Mouse (Mus musculus) left cerebral cortex, postnatal 4 days (tissue): ENCODE results near the gene Cacnb4. TPM values are rescaled to one million over a fixed set of nuclear protein-coding genes. Genes with fewer than 3 reads are reported as not detected.
A peak's percentile ranks its signal among the peaks of the same experiment; 100 is the strongest.

Experiments
- DNase-seq: peaks from one replicate; pipeline ENCODE4 v3.0.0-alpha.2; 2022
- intact Hi-C: fragments of 180-260 bp; cut with DNase I; formaldehyde crosslinking; loops from one replicate; pipeline ENCODE4 v1.15.1; 2025
- total RNA-seq, 2 experiments: library from RNA; stranded (reverse); gene quantifications; 2 replicates each; pipeline ENCODE4 v1.2.3; 2021

Cacnb4 gene
- total RNA-seq, 2 experiments from 2014 or later = 39.9 to 43.7 TPM

DNA sequence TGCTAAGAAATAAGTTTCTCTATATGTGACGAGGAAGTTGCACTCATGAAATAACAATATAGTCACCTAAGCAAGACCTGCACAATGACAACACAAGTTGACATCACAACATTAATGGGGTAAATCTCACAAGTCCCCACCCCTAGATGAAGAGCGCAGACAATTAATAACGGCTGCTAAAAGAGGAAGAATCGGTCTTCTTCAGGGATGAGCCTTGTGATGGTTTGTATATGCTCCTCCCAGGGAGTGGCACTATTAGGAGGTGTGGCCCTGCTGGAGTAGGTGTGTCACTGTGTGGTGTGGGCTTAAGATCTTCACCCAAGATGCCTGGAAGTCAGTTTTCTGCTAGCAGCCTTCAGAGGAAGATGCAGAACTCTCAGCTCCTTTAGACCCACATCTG is 70.3 kb downstream of the Cacnb4 start:
- intact Hi-C loops = no loop called here
- no peak for DNase-seq

DNA sequence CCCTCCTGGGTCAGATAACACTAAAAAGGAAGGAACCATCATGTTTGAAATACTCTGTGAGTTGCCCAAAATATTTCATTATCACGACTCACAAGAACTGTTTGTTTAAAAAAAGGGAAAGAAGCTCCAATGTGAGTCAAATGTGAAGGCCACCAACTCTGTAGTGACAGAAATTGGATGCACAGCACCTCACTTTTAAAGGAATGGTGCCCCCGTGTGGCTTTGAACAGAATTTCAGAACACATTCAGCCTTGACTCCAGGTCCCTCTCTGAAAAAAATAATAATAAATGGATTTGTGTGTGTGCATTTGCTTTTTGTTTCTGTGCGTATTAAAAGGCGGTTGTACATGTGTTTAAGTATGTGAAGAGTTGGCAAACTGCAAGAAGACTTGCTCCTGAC is 71.3 kb downstream of the Cacnb4 start:
- peak; percentile 66 for DNase-seq
- intact Hi-C loops = no loop called here

DNA sequence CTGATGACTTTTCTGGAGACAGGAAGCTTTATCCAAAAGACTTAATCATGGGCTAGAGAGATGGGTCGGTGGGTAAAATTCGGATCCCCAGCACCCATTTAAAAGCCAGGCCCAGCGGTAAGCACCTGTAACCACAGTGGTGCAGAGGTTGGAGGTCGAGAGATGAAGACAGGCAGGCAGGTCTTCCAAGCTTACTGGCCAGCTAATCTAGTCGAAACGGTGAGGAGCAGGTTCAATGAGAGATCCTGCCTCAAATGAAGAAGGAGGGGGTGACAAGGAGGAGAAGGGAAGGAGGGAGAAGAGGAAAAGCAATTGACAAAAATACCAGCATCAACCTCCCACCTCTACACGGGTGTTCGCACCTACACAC is 72.0 kb downstream of the Cacnb4 start:
- no peak for DNase-seq
- intact Hi-C loops = no loop called here

DNA sequence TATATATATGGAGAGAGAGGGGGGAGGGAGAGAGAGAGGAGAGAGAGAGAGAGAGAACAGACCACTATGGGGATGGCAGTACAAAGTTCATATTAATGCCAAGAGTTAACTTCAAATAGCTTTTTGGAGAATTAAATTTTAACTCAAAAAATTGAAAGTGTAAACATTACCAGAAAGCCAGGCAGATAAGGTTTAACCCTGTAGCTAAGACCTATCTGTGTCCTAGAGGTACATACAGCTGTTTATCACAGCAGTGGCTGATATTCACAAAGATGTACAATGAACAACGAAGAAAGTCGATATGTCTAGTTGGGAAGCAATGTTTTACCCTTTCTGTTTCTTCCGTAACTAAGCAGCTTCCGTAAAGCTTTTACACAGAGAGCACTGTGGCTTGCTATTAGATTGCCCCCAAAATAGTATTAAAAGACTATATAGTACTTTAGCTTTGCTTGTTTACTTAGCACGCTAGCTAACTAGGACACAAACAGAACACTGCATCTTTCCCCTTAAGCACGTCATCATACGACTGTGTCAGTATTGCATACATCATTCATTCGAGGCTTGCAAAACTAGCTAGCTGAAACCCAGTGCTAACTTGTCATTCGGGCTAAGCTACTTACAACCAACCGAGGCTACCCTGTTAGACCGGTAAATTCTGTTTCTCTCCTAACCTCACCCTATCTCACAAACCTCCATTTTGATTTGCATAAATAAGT is 72.5 kb downstream of the Cacnb4 start:
- intact Hi-C loops = no loop called here
- DNase-seq = no peak

DNA sequence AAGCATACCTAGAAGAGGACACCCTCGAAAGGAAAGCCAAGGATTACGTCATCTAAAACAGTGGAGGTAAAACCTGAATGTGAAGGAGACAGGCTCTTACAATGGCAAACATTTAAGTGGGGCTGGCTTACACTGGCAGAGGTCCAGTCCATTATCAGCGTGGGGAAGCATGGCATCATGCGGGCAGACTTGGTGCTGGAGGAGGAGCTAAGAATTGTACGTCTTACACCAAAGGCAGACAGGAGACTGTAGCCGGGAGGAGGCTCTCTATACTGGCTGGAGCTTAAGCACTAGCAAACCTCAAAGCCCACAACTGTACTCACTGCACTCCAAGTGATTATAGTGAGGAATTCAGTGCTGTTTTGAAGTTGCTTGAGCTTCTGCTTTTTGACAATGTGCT is 73.2 kb downstream of the Cacnb4 start:
- DNase-seq = no peak
- intact Hi-C loops = no loop called here

DNA sequence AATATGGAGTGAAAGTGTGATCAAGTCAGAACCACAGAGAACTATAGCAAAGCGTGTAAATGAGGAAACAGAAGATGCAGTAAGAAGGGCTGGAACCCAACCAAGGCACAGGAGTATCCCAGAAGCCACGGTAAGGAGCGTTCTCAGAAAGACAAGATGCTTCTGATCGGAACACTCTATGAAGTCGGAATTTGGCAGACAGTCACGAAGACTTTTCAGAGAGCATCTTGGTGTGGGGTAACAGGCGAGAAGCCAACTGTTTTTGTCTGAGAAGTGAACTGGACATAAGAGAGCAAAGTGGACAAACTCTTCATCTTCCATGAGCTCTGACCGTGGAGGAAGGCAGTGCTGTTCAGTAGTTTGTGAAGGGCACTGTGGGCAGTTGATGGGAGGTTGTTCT is 73.7 kb downstream of the Cacnb4 start:
- no peak for DNase-seq
- intact Hi-C loops = no loop called here

DNA sequence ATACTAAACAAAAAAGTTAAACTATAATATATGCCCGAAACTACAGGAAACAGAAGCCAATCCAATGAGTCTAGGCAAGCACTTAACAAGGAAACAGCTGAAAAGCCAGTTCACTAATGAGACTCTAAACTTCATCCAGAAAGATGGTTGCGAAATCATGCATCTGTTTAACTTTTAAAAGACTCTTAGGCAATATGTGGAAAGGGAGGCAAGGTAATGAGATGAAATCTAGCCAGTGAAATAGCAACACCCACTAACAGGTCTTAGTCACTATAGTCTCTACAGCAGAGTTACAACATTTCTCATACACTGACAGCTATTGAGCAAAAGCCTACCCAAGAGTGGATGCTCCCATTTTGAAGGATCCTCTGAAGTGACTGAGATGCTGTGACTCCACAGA is 74.4 kb downstream of the Cacnb4 start:
- intact Hi-C loops = no loop called here
- DNase-seq = no peak

DNA sequence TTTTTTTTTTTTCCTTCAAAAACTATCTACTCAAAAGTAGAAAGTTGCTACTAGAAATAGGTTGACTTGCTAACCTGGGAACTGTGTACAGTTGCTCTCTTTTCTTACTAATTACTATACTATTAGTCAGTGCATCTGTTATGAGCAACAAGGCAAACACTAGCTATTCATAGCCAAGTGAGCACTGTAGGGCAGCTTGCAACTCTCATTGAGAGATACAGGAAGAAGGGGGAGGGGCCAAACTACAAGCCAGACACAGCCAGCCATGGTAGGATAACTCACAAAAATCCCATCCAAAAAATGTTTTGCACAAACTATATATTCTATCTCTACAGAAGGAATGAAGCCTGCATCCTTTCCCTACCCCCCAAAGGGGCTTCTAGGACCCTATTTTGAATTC is 79.1 kb downstream of the Cacnb4 start:
- intact Hi-C loops = no loop called here
- DNase-seq = no peak

DNA sequence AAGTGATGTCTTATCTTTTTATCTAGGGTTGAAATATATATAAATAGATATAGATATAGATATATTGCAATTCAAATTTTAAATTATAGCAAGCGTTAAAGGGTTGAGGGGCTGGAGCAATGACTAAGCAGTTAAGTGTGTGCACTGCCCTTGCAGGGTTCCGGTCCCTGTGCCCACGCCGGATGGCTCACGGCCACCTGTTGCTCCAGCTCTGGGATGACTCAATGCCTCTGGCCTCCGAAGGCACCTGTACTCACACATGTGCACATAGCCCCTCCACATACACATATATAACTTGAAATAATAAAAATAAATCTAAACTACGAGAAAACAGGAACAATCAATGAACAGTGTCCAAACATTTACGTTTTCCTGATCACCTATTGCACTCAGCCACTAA is 82.8 kb downstream of the Cacnb4 start:
- DNase-seq = no peak
- intact Hi-C loops = loop anchor here (5.0 kb wide), 2 partner anchors 172 to 332 kb away; partner anchors contain the start of gene Arl5a

DNA sequence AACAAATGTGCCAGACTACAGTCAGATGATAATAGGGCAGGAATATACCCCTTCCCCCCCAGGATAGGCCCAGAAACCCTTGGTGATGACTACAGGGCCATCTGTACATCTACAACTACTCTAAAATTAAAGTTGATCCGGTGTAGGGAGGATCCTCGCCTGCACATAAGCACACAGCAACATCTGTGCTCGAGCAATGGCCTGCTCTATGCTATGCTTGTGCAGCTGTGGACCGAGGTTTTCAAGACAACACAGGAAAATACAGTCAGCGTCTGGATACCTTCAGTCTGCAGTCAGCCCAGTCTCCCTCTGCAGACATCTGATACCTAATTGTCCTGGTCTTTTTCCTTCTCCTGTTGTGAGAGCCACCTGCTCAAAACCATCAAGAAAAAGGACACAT is 83.4 kb downstream of the Cacnb4 start:
- intact Hi-C loops = loop anchor here (5.0 kb wide), 2 partner anchors 171 to 331 kb away; partner anchors contain the start of gene Arl5a
- no peak for DNase-seq

DNA sequence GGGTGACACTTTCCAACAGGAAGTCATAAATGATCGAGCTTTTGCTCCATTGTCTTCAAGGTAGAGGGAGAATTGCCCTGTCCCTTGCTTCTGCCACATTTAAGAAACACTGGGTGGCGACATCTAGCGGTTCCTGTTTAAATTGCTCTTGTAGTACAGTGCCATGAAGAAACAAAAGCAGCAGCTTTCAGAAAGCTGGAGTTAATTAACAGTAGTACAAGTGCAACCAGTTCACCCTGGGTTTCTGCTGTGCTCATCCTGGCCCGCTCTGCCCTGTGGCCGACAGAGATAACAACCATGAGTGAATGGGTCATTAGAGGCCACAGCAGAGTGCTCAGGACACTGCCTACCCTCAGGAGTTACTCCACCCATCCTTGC is 85.7 kb downstream of the Cacnb4 start:
- peak; percentile 77 for DNase-seq
- intact Hi-C loops = loop anchor here (5.0 kb wide), 2 partner anchors 169 to 329 kb away; partner anchors contain the start of gene Arl5a

DNA sequence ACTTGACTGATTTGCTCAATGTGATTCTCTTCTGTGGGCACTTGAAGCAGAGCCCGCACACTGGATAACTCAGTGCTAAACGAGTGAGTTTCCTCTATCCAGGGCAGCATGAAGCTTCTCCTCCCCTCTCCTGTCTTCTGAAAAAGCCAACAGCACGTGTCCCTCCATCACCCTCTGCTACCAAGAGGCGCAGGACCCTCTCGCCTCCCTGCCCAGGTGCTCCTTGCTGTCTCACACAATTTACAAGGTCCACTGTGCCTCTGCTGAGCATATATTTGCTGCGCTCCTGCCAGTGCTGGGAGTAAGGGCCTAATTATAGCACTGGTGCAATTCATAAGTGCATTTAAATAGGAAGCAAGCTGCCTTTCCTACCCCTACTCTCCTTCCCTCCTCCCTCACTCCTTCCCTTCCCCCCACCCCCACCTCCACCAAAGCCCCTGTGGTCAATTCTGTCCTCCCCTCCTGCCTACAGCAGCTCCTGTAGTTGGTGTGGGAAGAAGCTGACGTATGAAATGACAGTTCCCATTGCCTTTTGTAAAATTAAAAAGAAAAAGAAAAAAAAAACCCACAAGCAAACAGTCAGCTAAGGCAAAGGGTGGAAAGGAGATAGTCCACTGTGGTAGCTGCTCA is 86.2 kb downstream of the Cacnb4 start:
- intact Hi-C loops = loop anchor here (5.0 kb wide), 2 partner anchors 168 to 328 kb away; partner anchors contain the start of gene Arl5a
- no peak for DNase-seq

DNA sequence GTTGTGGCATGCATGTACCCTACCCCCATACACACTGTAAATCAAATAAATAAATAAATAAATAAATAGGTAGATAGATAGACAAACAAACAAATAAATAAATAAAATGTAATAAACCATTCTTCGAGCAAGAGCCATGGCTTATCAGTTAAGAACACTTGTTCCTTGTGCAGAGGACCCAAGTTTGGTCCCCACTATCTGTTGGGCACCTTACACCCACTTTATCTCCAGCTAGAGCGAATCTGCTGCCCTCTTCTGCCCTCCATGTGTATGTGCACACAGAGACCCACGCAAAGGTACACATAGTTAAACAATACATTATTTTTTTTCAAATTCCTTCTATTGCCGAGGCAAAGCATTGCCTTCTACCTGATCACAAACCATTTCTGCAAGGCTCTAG is 87.1 kb downstream of the Cacnb4 start:
- DNase-seq = no peak
- intact Hi-C loops = no loop called here

DNA sequence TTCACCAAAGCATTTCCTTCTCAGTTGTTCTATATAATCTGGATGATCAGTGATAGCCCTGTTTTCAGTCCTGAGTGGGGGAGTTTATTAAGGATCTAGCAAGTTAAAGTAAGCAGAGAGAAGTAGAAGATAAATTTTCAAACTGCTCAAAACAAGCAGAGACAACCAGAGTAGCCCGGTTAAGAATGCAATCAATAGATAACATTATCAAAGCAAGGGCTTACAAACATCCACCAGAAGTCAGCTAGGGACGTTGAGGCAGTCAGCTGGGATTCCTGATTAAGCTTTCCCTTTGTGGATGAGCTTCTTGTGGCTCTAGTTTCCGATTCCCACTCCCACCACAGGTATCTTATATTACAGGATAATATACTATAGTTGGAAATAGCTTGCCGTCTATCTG is 91.2 kb downstream of the Cacnb4 start:
- no peak for DNase-seq
- intact Hi-C loops = no loop called here

DNA sequence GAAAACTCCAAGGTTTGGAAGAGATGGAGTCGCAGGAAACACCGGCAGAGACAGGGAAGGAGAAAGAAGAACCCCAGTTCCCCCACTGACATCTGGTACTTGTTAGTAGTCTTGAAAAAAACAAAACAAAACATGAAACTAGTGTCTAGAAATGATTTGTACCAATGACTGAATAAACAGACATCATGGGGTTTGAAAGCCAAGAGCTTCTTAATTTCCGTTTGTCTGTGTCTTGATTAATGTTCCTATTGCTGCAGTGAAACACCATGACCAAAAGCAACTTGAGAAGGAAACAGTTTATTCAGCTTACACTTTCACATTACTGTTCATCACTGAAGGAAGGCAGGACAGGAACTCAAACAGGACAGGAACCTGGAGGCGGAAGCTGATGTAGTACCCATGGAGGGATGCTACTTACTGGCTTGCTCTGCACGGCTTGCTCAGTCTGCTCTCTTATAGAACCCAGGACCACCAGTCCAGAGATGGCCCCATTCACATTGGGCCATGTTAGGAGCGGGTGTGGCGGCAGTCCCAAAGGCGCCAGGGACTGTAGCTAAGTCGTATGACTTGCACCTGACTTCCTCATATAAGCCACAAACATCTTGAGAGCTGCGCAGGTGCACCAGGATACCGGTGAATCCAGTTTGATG is 95.4 kb downstream of the Cacnb4 start:
- intact Hi-C loops = no loop called here
- DNase-seq = no peak

DNA sequence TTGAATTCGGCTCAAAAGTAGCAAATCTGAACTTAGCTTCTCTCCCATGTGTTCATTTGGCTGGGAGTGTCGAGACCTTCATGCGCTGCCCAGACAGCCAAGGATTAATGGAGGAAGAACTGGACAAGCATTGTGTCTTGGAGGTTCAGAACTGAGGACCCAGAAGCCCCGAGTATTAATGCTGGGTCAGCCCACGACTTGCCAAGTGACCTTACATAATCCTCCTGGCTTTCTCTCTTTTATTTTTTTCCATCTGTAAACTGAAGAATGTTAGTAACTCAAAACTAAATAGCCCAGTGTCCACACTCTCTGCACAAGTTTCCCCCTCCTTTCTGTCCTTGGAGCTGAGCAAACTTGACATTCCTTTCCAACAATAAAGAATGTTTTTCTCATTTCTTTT is 95.9 kb downstream of the Cacnb4 start:
- no peak for DNase-seq
- intact Hi-C loops = no loop called here

DNA sequence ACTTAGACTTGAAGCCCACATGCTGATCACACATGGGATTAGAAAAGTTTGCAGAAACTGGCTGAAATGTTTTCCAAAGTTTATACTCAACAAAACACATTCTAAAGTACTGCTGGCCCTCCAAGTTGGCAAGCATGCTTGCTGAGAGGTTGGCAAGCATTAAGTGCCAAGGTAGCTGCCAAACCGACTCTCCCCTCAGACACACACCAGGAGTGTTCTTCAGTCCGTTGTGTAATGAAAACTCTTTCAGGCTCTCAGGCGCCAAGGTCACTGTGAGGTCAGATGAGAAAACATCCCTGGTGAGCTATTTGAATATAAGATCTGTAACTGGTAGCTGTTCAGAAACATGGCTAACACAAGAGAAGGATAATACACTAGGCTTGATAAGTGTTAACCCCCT is 97.8 kb downstream of the Cacnb4 start:
- intact Hi-C loops = no loop called here
- peak; percentile 12 for DNase-seq

DNA sequence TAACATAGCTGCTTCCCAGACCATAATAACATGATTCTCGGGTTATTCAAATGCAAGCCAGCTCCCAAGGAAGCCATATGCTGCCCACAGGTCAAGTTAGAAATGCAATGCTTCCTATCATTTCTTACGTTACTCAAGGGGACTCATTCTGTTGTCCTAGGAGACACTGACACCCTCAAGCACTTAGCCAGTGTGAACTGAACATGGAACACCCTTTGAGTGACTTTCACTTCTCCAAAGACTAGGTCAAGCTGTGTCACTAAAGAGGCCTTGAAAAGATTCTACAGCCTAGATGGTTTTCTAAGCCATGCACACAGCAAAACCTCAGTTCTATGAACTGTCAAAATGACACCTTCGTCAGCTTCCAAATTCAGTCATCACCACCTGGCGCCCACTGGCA is 98.9 kb downstream of the Cacnb4 start:
- intact Hi-C loops = no loop called here
- no peak for DNase-seq

DNA sequence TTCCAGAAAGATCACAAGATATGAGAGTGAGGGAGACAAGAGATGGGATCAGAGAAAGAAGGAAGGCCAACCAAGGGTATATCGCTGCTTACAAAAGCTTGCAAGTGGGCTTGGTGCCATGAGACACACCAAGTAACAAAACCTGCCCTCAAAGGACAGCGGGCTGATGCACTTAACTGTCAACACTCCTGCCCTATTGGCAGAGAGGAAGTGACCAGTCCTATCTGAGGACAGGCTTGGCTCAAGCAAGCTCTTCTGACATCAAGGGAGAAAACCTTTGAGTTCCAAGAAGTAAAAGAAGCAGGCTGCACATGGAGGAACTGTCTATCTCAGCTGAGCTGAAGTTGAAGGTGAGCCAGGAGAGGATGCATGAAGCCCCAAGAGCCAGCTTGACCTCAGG is 100.1 kb downstream of the Cacnb4 start:
- DNase-seq = no peak
- intact Hi-C loops = no loop called here

DNA sequence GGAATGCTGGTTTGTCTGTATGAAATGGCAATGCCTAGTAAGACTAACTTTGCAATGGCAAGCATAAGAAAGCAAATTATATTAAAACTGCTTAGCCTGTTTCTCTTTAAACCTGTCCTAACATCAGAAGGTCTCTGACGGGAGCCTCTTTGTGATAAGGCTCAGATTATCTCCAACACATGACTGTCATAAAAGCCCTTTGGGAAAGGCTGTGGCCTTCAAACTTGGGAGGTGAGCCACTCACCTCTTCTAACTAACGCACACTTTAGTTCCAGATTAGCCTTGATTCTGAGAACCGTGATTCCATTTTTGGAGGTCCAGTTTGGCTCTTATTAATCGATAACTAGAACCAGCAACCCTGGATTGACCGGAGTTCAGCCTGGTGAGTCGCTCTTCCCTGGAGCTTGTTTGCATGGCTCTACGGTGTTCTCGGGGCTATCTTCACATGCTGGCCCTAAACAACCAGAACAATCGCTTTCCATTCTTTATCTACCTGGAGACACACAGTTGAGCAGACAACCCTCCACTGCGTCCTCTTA is 100.9 kb downstream of the Cacnb4 start:
- DNase-seq = no peak
- intact Hi-C loops = no loop called here

DNA sequence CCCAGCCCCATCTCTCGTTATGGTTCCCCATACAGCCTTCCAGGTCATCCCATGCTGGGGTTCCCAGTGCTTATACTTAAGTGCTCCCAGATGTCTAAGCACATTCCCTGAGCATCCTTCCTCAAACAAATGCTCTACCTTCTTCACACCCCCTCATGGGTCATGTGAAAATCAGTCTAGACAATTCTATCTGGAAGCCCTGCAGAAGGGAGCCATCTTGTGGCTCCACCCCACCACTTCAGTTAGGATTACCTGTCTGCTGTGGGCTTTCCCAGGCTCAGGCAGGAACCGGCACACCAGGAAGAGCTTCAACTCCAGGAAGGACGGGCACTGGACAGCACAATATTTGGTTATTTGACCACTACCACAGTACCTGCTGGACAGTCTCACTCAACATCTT is 101.7 kb downstream of the Cacnb4 start:
- DNase-seq = no peak
- intact Hi-C loops = no loop called here

DNA sequence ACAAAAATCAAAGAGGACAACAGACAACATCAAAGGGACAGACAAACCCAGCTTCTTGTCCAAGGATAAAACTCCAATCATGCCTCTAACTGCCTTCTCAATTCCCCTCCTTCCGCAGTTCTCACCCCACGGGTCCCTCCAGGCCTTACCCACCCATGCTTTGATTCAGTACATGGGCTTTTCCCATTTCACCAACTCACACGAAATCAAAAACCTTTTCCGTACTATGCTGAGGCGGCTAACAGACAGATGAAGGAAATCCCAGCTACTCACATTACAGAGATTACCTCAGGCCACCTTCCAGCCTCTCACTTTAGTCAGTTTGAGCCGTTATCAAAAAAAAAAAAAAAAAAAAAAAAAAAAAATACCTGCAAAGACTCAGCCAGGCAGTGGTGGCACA is 104.4 kb downstream of the Cacnb4 start:
- intact Hi-C loops = no loop called here
- no peak for DNase-seq
